Mouse (Mus musculus): ENCODE data around the gene Stub1. TPM values are rescaled to one million over a fixed set of nuclear protein-coding genes. Genes with fewer than 3 reads are reported as not detected.

Gene Stub1
- total and polyA plus RNA-seq, 2 experiments from 2014 or later: 248 to 374 TPM

- peak; percentile 93 for ATAC-seq (ENCODE audit: low FRiP score)
- Histone ChIP-seq H3K27ac (ENCODE audit: low read depth, low read length) (peak within 1 kb of the TSS; percentile 85), H3K4me1 (ENCODE audit: insufficient read depth, low read length) (peaks cover 7% of the 10 kb centered on the region; the same call in 1 of the 2 replicates), H3K4me3 (ENCODE audit: low read depth, low read length) (peak within 1 kb of the TSS; percentile 61), H3K4me2 (ENCODE audit: low read depth, low read length, poor library complexity, severe bottlenecking) (peak within 1 kb of the TSS; percentile 89), H3K9me3 (ENCODE audit: low read length) (no peaks in the 10 kb centered on the region), H3K27me3 (ENCODE audit: insufficient read depth, low read length) (no peaks in the 10 kb centered on the region), H3K9ac (replicated peaks; ENCODE audit: low read length, poor library complexity, severe bottlenecking) (peak within 1 kb of the TSS; percentile 76), H3K36me3 (ENCODE audit: insufficient read depth, low read length) (peaks cover 9% of the 10 kb centered on the region; the same call in 1 of the 2 replicates)
- peak; percentile 45 for TF ChIP-seq CTCF (IDR thresholded peaks at IDR 0.05)
- peak; percentile 98 for DNase-seq (ENCODE audit: low spot score)
- 3% methylated on average over 65 of the region's 65 CpGs for WGBS
These were observed 27.9 kb upstream of the Stub1 start, which contains the start of gene Wdr90 for GRCm38 (mm10) chr17:25860832-25861703. Gene Wdr90, minus strand, starts transcription at chr17:25861501.

DNA sequence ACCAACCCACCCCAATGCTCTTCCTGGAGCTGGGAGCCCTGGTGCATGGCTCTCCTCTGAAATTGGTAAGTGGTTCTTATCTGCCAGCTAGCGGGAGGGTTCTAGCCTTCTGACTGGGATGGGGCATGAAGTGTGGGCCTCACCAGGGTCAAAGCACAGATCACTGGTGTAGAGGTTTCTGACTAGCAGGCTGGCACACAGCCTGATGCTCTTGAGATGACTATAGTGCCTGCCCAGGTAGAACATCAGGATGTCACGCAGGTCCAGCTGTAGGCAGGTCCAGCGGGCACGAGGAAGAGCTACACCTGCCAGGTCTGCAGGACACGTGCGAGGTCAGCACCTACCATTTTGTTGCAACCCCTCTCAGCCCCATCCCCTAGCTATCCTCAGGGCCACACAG lies 27.0 kb upstream of the Stub1 start:
- Histone ChIP-seq H3K27me3 (ENCODE audit: insufficient read depth, low read length) (no peaks in the 10 kb centered on the region), H3K4me2 (ENCODE audit: low read depth, low read length, poor library complexity, severe bottlenecking) (peak overlapping the region; percentile 89; the same call in 1 of the 2 replicates), H3K9ac (replicated peaks; ENCODE audit: low read length, poor library complexity, severe bottlenecking) (no peak overlapping the region), H3K9me3 (ENCODE audit: low read length) (no peaks in the 10 kb centered on the region), H3K4me1 (ENCODE audit: insufficient read depth, low read length) (peaks cover 7% of the 10 kb centered on the region; the same call in 1 of the 2 replicates), H3K4me3 (ENCODE audit: low read depth, low read length) (no peak overlapping the region), H3K27ac (ENCODE audit: low read depth, low read length) (no peak overlapping the region), H3K36me3 (ENCODE audit: insufficient read depth, low read length) (peaks cover 9% of the 10 kb centered on the region)
- ATAC-seq (ENCODE audit: low FRiP score): no peak
- no peak for TF ChIP-seq CTCF (IDR thresholded peaks at IDR 0.05)
- 93% methylated on average over 6 of the region's 6 CpGs for WGBS
- no peak for DNase-seq (ENCODE audit: low spot score)

DNA sequence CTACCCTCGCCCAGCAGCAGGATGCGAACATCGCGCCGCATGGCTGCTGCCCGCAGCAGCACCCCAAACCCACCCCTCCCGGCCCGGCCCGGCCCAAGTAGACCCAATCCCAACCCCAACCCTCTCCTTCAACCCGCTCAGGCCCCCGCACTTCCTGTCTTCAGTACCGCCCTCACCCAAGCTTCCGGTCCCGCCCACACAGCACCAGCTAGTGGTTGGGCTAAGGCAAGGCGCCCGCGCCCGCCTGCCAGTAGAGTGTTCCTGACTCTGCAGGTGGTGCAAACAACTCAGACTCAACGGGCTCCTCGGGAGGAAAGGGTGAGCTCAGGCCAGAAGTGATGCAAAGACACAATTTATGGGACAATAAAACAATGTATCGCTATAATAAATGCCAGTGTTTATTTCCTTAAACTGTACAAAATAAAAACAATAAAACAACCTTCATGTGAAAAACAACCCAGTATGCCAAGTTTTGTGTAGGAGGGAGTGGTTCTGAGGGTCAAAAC lies 11.2 kb upstream of the Stub1 start, which contains the start of gene Rhot2:
TSS of gene Rhot2 (minus strand) at position 456 of the 506 bp plus-strand sequence.
- Histone ChIP-seq H3K9me3 (ENCODE audit: low read length) (no peaks in the 10 kb centered on the region), H3K36me3 (ENCODE audit: insufficient read depth, low read length) (peaks cover 46% of the 10 kb centered on the region), H3K4me2 (ENCODE audit: low read depth, low read length, poor library complexity, severe bottlenecking) (peak within 1 kb of the TSS; percentile 64), H3K4me3 (ENCODE audit: low read depth, low read length) (peak within 1 kb of the TSS; percentile 79), H3K9ac (replicated peaks; ENCODE audit: low read length, poor library complexity, severe bottlenecking) (peak within 1 kb of the TSS; percentile 73), H3K27me3 (ENCODE audit: insufficient read depth, low read length) (no peaks in the 10 kb centered on the region), H3K27ac (ENCODE audit: low read depth, low read length) (peak within 1 kb of the TSS; percentile 80), H3K4me1 (ENCODE audit: insufficient read depth, low read length) (peaks cover 9% of the 10 kb centered on the region)
- 1% methylated on average over 21 of the region's 21 CpGs for WGBS
- DNase-seq (ENCODE audit: low spot score): peak; percentile 96
- peak; percentile 91 for TF ChIP-seq CTCF (IDR thresholded peaks at IDR 0.05)
- ATAC-seq (ENCODE audit: low FRiP score): peak; percentile 93

- H3K4me1 ChIP-seq (ENCODE audit: insufficient read depth, low read length): peaks cover 9% of the 10 kb centered on the region
- peak overlapping the region; percentile 64 for H3K4me2 ChIP-seq (ENCODE audit: low read depth, low read length, poor library complexity, severe bottlenecking)
- TF ChIP-seq CTCF (IDR thresholded peaks at IDR 0.05): 0 out of 2 replicates have a peak, but pooled peaks have one; percentile 5
- peaks cover 47% of the 10 kb centered on the region for H3K36me3 ChIP-seq (ENCODE audit: insufficient read depth, low read length)
- peak overlapping the region; percentile 80 for H3K27ac ChIP-seq (ENCODE audit: low read depth, low read length)
- H3K9me3 ChIP-seq (ENCODE audit: low read length): no peaks in the 10 kb centered on the region
- peak overlapping the region; percentile 79 for H3K4me3 ChIP-seq (ENCODE audit: low read depth, low read length)
- no peaks in the 10 kb centered on the region for H3K27me3 ChIP-seq (ENCODE audit: insufficient read depth, low read length)
- peak overlapping the region; percentile 73 for H3K9ac ChIP-seq (replicated peaks; ENCODE audit: low read length, poor library complexity, severe bottlenecking)
- no peak for DNase-seq (ENCODE audit: low spot score)
- WGBS: 2% methylated on average over 34 of the region's 38 CpGs
- ATAC-seq (ENCODE audit: low FRiP score): peak; percentile 14
These were observed 10.6 kb upstream of the Stub1 start for GRCm38 (mm10) chr17:25843636-25844395.

DNA sequence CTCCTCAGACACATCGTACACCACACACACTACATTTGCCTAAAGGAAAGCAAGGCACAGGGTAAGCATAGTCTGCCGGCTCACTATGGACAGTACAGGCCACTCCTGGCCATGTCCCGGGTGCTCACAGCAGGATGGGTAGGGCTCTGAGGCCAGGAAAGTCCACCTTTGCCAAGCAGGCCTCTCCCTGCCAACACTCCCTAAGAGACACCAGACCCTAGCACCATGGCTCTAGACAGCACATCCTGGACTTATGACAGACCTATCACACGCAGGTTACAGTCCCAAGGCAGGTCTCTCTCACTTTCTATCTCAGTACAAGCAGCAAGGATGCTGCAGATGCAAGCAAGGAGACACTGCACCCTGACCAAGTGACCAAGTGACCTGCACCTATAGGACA lies 9.9 kb upstream of the Stub1 start:
- 96% methylated on average over 4 of the region's 4 CpGs for WGBS
- Histone ChIP-seq H3K4me2 (ENCODE audit: low read depth, low read length, poor library complexity, severe bottlenecking) (peak overlapping the region; percentile 64), H3K4me3 (ENCODE audit: low read depth, low read length) (peak overlapping the region; percentile 79), H3K36me3 (ENCODE audit: insufficient read depth, low read length) (peaks cover 41% of the 10 kb centered on the region), H3K27me3 (ENCODE audit: insufficient read depth, low read length) (no peaks in the 10 kb centered on the region), H3K27ac (ENCODE audit: low read depth, low read length) (no peak overlapping the region), H3K4me1 (ENCODE audit: insufficient read depth, low read length) (peaks cover 9% of the 10 kb centered on the region), H3K9ac (replicated peaks; ENCODE audit: low read length, poor library complexity, severe bottlenecking) (peak overlapping the region; percentile 73), H3K9me3 (ENCODE audit: low read length) (no peaks in the 10 kb centered on the region)
- no peak for TF ChIP-seq CTCF (IDR thresholded peaks at IDR 0.05)
- no peak for DNase-seq (ENCODE audit: low spot score)
- no peak for ATAC-seq (ENCODE audit: low FRiP score)
